Mouse (Mus musculus): ENCODE data around the gene Nrde2.

- TF ChIP-seq EP300 (IDR thresholded peaks at IDR 0.05; ENCODE audit: low read depth) (no peak), CTCF (IDR thresholded peaks at IDR 0.05; ENCODE audit: low read depth) (peak; percentile 86)
Measured at GRCm38 (mm10) chr12:100106275-100106895, 53.1 kb downstream of the Nrde2 start.
